ENCODE assay signal across 8 mouse cellular contexts in genomic region chr2:71389864-71390263, GRCm38 (mm10). TPM values are rescaled to one million over a fixed set of nuclear protein-coding genes. Genes with fewer than 3 reads are reported as not detected.
DNase-seq lines count a peak whose midpoint lies in the region; ATAC-seq and TF ChIP-seq lines count a peak whose summit lies in the region.

No protein-coding gene starts in this region.

- peak overlapping the region; percentile 86 for H3K9ac ChIP-seq in kidney, embryonic 15.5 days
- peak overlapping the region; percentile 76 for H3K9ac ChIP-seq in intestine, embryonic 16.5 days (ENCODE audit: low read depth, low read length)
- H3K9ac ChIP-seq in neural tube, embryonic 12.5 days: peak overlapping the region; percentile 78

- H3K4me3 ChIP-seq in kidney, embryonic 15.5 days (replicated peaks): peak overlapping the region; percentile 91
- H3K4me3 ChIP-seq in cortical plate, adult 2 months (ENCODE audit: insufficient read depth, low read length): peak overlapping the region; percentile 54; the same call in 1 of the 2 replicates
- H3K4me3 ChIP-seq in intestine, embryonic 16.5 days (ENCODE audit: low read length): peak overlapping the region; percentile 69
- peak overlapping the region; percentile 83 for H3K4me3 ChIP-seq in neural tube, embryonic 12.5 days

- peak overlapping the region; percentile 77 for H3K4me2 ChIP-seq in kidney, embryonic 15.5 days
- peak overlapping the region; percentile 60 for H3K4me2 ChIP-seq in intestine, embryonic 16.5 days (ENCODE audit: low read depth, low read length)
- H3K4me2 ChIP-seq in neural tube, embryonic 12.5 days (replicated peaks): peak overlapping the region; percentile 81

- no peak for TF ChIP-seq CTCF in cortical plate, adult 2 months (IDR thresholded peaks at IDR 0.05; ENCODE audit: extremely low read depth, insufficient read depth, low read length)

- no peak for DNase-seq in kidney, postnatal 4 days
- no peak for DNase-seq in left cerebral cortex, postnatal 4 days
- no peak for DNase-seq in ovary, adult 18-20 months (ENCODE audit: low spot score)
- no peak for DNase-seq in lung, postnatal 14 days

- peaks cover 25% of the 10 kb centered on the region for H3K36me3 ChIP-seq in kidney, embryonic 15.5 days
- H3K36me3 ChIP-seq in intestine, embryonic 16.5 days (ENCODE audit: control insufficient read depth, insufficient read depth, low read length): no peaks in the 10 kb centered on the region
- peaks cover 19% of the 10 kb centered on the region for H3K36me3 ChIP-seq in neural tube, embryonic 12.5 days

- intact Hi-C loops in left cerebral cortex, postnatal 4 days (cut with DNase I): no loop called here

- H3K27me3 ChIP-seq in kidney, embryonic 15.5 days: no peaks in the 10 kb centered on the region
- no peaks in the 10 kb centered on the region for H3K27me3 ChIP-seq in intestine, embryonic 16.5 days (replicated peaks; ENCODE audit: control insufficient read depth, insufficient read depth, low read length)
- H3K27me3 ChIP-seq in neural tube, embryonic 12.5 days (replicated peaks): no peaks in the 10 kb centered on the region

- H3K27ac ChIP-seq in kidney, embryonic 15.5 days: peak overlapping the region; percentile 89
- H3K27ac ChIP-seq in cortical plate, adult 2 months (ENCODE audit: insufficient read depth, low read length): no peak overlapping the region
- H3K27ac ChIP-seq in intestine, embryonic 16.5 days (ENCODE audit: low read length): no peak overlapping the region
- no peak overlapping the region for H3K27ac ChIP-seq in neural tube, embryonic 12.5 days

- TF ChIP-seq POLR2A in cortical plate, adult 2 months (IDR thresholded peaks at IDR 0.05; ENCODE audit: extremely low read depth, insufficient read depth, low read length): no peak

- 57% methylated on average over 9 of the region's 9 CpGs for WGBS in kidney, embryonic 15.5 days
- 52% methylated on average over 9 of the region's 9 CpGs for whole genome bisulfite sequencing in intestine, embryonic 16.5 days
- 71% methylated on average over 9 of the region's 9 CpGs for WGBS in neural tube, embryonic 12.5 days

- peaks cover 11% of the 10 kb centered on the region for H3K4me1 ChIP-seq in kidney, embryonic 15.5 days
- no peaks in the 10 kb centered on the region for H3K4me1 ChIP-seq in cortical plate, adult 2 months (ENCODE audit: control insufficient read depth, insufficient read depth, low read length)
- H3K4me1 ChIP-seq in intestine, embryonic 16.5 days (ENCODE audit: control insufficient read depth, insufficient read depth, low read length): peaks cover 5% of the 10 kb centered on the region; the same call in 1 of the 2 replicates
- peaks cover 9% of the 10 kb centered on the region for H3K4me1 ChIP-seq in neural tube, embryonic 12.5 days

- no peak for ATAC-seq in kidney, embryonic 15.5 days (replicated peaks; ENCODE audit: low FRiP score)
- no peak for ATAC-seq in intestine, embryonic 16.5 days
- no peak for ATAC-seq in neural tube, embryonic 12.5 days (ENCODE audit: low FRiP score, low read depth)

- H3K9me3 ChIP-seq in kidney, embryonic 15.5 days (replicated peaks): no peaks in the 10 kb centered on the region
- H3K9me3 ChIP-seq in intestine, embryonic 16.5 days (ENCODE audit: control insufficient read depth, low read length): no peaks in the 10 kb centered on the region
- H3K9me3 ChIP-seq in neural tube, embryonic 12.5 days: no peaks in the 10 kb centered on the region

RNA-seq across cellular contexts. Expression of gene Hat1, which starts 1.1 kb away (rescaled TPM):
- 138 and 149 TPM in 2 replicates for polyA plus RNA-seq in kidney, embryonic 15.5 days (2015; fragmentation: Nextera tagmentation; extraction: Ambion mirVana)
- 16.5 and 17.7 TPM in 2 replicates for polyA plus RNA-seq in cortical plate, adult 2 months (2012; rRNA removed)
- 90.3 and 101 TPM in 2 replicates for polyA plus RNA-seq in intestine, embryonic 16.5 days (2015; fragmentation: Nextera tagmentation; extraction: Ambion mirVana)
- polyA plus RNA-seq in neural tube, embryonic 12.5 days (2016; fragmentation: Nextera tagmentation; extraction: Ambion mirVana): 87.2 and 89.4 TPM in 2 replicates
- 10 to 100 TPM; 19.2 to 23.1 TPM for total RNA-seq in left cerebral cortex, postnatal 4 days (2021)

RNA-seq across cellular contexts. Expression of gene Slc25a12, which starts 22.3 kb away (rescaled TPM):
- polyA plus RNA-seq in kidney, embryonic 15.5 days (2015; fragmentation: Nextera tagmentation; extraction: Ambion mirVana): 37.8 and 41.7 TPM in 2 replicates
- 111 and 113 TPM in 2 replicates for polyA plus RNA-seq in cortical plate, adult 2 months (2012; rRNA removed)
- 27.0 and 28.3 TPM in 2 replicates for polyA plus RNA-seq in intestine, embryonic 16.5 days (2015; fragmentation: Nextera tagmentation; extraction: Ambion mirVana)
- 45.3 and 46.4 TPM in 2 replicates for polyA plus RNA-seq in neural tube, embryonic 12.5 days (2016; fragmentation: Nextera tagmentation; extraction: Ambion mirVana)
- 100 to 1,000 TPM; 117 to 121 TPM for total RNA-seq in left cerebral cortex, postnatal 4 days (2021)
